Mouse (Mus musculus) right cerebral cortex, postnatal 25 days (tissue): ENCODE results near the gene Sptbn4.

Experiments
- DNase-seq: peaks from one replicate; pipeline ENCODE4 v3.0.0; 2022

Sptbn4 gene

GRCm38 (mm10) chr7:27428002-27428401 is 19.5 kb downstream of the Sptbn4 start:
- DNase-seq = no peak

GRCm38 (mm10) chr7:27427387-27427786 is 20.1 kb downstream of the Sptbn4 start:
- DNase-seq = no peak

- DNase-seq = no peak
Observed at GRCm38 (mm10) chr7:27423556-27424326, 23.7 kb downstream of the Sptbn4 start.

GRCm38 (mm10) chr7:27419101-27419500 is 28.4 kb downstream of the Sptbn4 start:
- DNase-seq = no peak

GRCm38 (mm10) chr7:27417151-27417550 is 30.3 kb downstream of the Sptbn4 start:
- DNase-seq = no peak

- peak; percentile 69 for DNase-seq
Observed at GRCm38 (mm10) chr7:27408379-27409176, 38.9 kb downstream of the Sptbn4 start.

- DNase-seq = no peak
Observed at GRCm38 (mm10) chr7:27407816-27408215, 39.7 kb downstream of the Sptbn4 start.

GRCm38 (mm10) chr7:27406481-27406880 is 41.0 kb downstream of the Sptbn4 start:
- DNase-seq = no peak

- DNase-seq = no peak
Observed at GRCm38 (mm10) chr7:27404203-27404942, 43.1 kb downstream of the Sptbn4 start.

GRCm38 (mm10) chr7:27402675-27403074 is 44.8 kb downstream of the Sptbn4 start:
- peak; percentile 65 for DNase-seq

- DNase-seq = no peak
Observed at GRCm38 (mm10) chr7:27400545-27400944, 46.9 kb downstream of the Sptbn4 start.

- peak; percentile 59 for DNase-seq
Observed at GRCm38 (mm10) chr7:27397048-27397949, 50.2 kb downstream of the Sptbn4 start.

- DNase-seq = peak; percentile 61
Observed at GRCm38 (mm10) chr7:27396184-27397047, 51.1 kb downstream of the Sptbn4 start.

GRCm38 (mm10) chr7:27395521-27396183 is 51.8 kb downstream of the Sptbn4 start:
- DNase-seq = peak; percentile 48

- DNase-seq = no peak
Observed at GRCm38 (mm10) chr7:27391416-27391815, 56.1 kb downstream of the Sptbn4 start.

GRCm38 (mm10) chr7:27389213-27389612 is 58.3 kb downstream of the Sptbn4 start:
- no peak for DNase-seq

- no peak for DNase-seq
Observed at GRCm38 (mm10) chr7:27384731-27385130, 62.8 kb downstream of the Sptbn4 start.

- DNase-seq = no peak
Observed at GRCm38 (mm10) chr7:27384134-27384533, 63.4 kb downstream of the Sptbn4 start.

- no peak for DNase-seq
Observed at GRCm38 (mm10) chr7:27383233-27383632, 64.3 kb downstream of the Sptbn4 start.

- no peak for DNase-seq
Observed at GRCm38 (mm10) chr7:27381560-27381959, 65.9 kb downstream of the Sptbn4 start.

- DNase-seq = no peak
Observed at GRCm38 (mm10) chr7:27381009-27381408, 66.5 kb downstream of the Sptbn4 start.
